Mouse (Mus musculus) midbrain, embryonic 13.5 days (tissue): ENCODE measurements at regions not wholly inside any gene's neighbourhood (a gene's known extent, or its start where the extent isn't known, plus 50 kb on each side); places are given as distances from the start of the nearest gene placed in this dataset.
"Not testable (repeated sequence)": the region's sequence is repeated elsewhere in the genome, so short reads cannot be mapped to it uniquely, and the experiment has no call there.

ENCODE experiments used
- ATAC-seq: fragments of 200-750 bp; cut with Nextera tagmentation; 2 replicates; pipeline ENCODE4 v1.8.0; 2017; ENCODE audit warnings: mild to moderate bottlenecking, moderate TSS enrichment, moderate library complexity
- H3K27ac ChIP-seq: fragments of 300-500 bp; sonication (generic); 2 replicates; pipeline ENCODE4 v1.5.1; 2015; ENCODE audit warnings: inconsistent platforms, mild to moderate bottlenecking, moderate library complexity
- H3K27me3 ChIP-seq: fragments of 300-500 bp; sonication (generic); 2 replicates; pipeline ENCODE4 v1.6.1; 2015; ENCODE audit warnings: mild to moderate bottlenecking, inconsistent platforms
- H3K36me3 ChIP-seq: fragments of 300-500 bp; sonication (generic); 2 replicates; pipeline ENCODE4 v1.6.1; 2015; ENCODE audit warnings: mild to moderate bottlenecking, inconsistent platforms
- H3K4me1 ChIP-seq: fragments of 300-500 bp; sonication (generic); replicated peaks from 2 replicates; pipeline ENCODE4 v1.6.1; 2015; ENCODE audit warnings: inconsistent platforms
- H3K4me2 ChIP-seq: fragments of 300-500 bp; sonication (generic); replicated peaks from 2 replicates; pipeline ENCODE4 v1.6.1; 2015; ENCODE audit warnings: moderate library complexity, mild to moderate bottlenecking, inconsistent platforms
- H3K4me3 ChIP-seq: fragments of 300-500 bp; sonication (generic); replicated peaks from 2 replicates; pipeline ENCODE4 v1.5.1; 2015; ENCODE audit warnings: mild to moderate bottlenecking, inconsistent platforms
- H3K9ac ChIP-seq: fragments of 300-500 bp; sonication (generic); replicated peaks from 2 replicates; pipeline ENCODE4 v1.6.1; 2015; ENCODE audit warnings: mild to moderate bottlenecking, inconsistent platforms
- H3K9me3 ChIP-seq: fragments of 300-500 bp; sonication (generic); 2 replicates; pipeline ENCODE4 v1.6.1; 2016; ENCODE audit warnings: mild to moderate bottlenecking, inconsistent platforms
- WGBS: fragments of 180-500 bp; shearing (Covaris S2); methylation state at CpG from one replicate; pipeline ENCODE4 v1.1.7; 2015; 5-methylcytosine and 5-hydroxymethylcytosine counted together

DNA sequence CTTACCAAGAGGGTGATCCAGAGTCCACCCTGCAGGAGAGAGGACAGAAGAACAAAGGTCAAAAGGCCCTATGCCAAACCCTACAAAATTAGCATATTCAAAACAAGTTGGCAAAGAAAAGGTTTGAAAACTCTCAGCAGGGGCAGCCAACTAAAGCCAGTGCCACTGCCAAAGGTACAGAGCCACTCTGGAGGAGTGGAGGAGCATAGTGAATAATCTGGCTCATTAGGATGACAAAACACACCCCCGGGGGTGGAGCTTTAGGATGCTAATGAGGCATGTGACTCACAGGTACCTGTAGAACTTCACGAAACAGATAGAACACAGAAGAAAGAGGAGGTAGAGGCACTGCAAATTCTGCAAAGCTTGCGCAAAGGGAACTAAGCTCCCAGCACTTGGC is 110.7 kb upstream of the Lnx1 start:
- H3K27ac ChIP-seq: no peak overlapping the region
- H3K4me3 ChIP-seq: no peak overlapping the region
- no peaks in the 10 kb centered on the region for H3K36me3 ChIP-seq
- ATAC-seq: no peak
- no peaks in the 10 kb centered on the region for H3K9me3 ChIP-seq
- no peaks in the 10 kb centered on the region for H3K4me1 ChIP-seq
- 17% methylated on average over 3 of the region's 3 CpGs for WGBS
- no peak overlapping the region for H3K4me2 ChIP-seq
- no peaks in the 10 kb centered on the region for H3K27me3 ChIP-seq
- H3K9ac ChIP-seq: no peak overlapping the region

DNA sequence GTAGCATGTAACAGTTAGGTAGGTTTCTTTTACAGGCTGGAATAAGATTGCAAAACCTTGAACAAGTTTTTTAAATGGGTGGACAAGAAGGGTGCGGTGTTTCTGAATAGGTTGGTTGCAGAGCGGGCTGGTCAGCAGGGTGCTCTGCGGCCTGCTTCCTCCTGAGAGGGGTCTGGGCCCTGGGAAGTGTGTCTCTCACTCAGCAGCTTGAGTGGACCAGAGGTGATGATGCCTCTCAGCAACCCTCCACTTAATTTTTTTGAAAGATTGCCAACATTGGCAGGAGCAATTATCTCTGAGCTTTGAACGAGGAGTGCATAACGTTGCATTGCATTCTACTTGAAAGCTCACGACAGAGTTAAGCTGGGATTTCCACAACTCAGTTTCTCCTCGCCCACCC is 108.3 kb upstream of the Lnx1 start:
- Histone ChIP-seq H3K27ac (no peak overlapping the region), H3K9ac (no peak overlapping the region), H3K9me3 (no peaks in the 10 kb centered on the region), H3K4me3 (no peak overlapping the region), H3K4me2 (no peak overlapping the region), H3K36me3 (no peaks in the 10 kb centered on the region), H3K27me3 (no peaks in the 10 kb centered on the region), H3K4me1 (no peaks in the 10 kb centered on the region)
- 78% methylated on average over 7 of the region's 7 CpGs for WGBS
- no peak for ATAC-seq

DNA sequence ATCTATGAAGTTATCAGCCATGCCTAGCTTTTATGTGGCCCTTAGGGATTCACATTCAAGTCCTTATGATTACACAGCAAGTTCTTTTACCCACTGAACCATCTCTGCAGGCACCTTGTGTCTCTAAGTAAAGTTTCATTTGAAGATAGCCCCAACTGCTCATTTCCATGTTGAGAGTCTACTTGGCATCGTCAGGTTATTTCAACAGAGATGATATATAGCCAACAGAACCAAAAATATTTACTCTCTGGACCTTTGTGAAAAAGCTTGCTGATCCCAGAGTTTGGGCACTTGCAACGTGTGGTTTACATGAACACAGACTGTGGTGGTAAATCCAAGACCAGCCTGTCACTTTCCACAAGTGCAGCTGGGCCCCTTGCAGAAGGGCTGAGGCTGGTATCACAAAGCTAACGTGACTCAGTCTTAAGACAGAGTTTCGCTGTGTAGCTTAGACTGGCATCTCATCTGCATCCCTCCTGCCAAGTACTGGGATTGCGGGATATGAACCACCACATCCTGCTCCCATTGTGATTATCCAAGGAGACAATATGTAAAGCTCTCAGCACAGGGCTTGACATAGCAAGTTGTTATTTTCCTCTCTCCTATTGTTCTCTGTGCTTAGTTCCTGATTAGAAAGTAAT is 105.0 kb upstream of the Lnx1 start:
- Histone ChIP-seq H3K27me3 (no peaks in the 10 kb centered on the region), H3K36me3 (no peaks in the 10 kb centered on the region), H3K4me2 (no peak overlapping the region), H3K4me3 (no peak overlapping the region), H3K9me3 (no peaks in the 10 kb centered on the region), H3K27ac (no peak overlapping the region), H3K4me1 (0 out of 2 replicates have a peak, but pooled peaks cover under 1% of the 10 kb centered on the region), H3K9ac (no peak overlapping the region)
- WGBS: 74% methylated on average over 5 of the region's 5 CpGs
- ATAC-seq: no peak

DNA sequence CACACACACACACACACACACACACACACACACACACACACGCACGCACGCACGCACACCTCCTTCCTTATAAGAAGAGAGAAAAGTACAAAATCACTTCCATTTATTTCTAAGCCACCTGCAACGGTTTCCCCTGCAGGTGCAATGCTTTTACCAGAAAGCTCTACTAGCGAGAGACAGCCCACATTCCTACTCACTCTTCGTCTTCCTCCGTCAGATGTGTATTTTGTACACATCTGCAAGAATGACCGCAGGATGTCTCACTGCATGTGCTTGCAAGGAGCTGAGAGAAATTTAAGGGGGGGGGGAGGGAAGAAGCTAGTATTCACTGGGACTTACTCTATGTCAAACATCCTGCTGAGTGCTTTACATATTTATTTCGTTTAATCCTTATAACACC is 99.2 kb upstream of the Lnx1 start:
- 70% methylated on average over 10 of the region's 10 CpGs for WGBS
- H3K27me3 ChIP-seq: peaks cover 16% of the 10 kb centered on the region; the same call in 1 of the 2 replicates
- H3K4me3 ChIP-seq: no peak overlapping the region
- H3K9ac ChIP-seq: no peak overlapping the region
- no peaks in the 10 kb centered on the region for H3K9me3 ChIP-seq
- peaks cover 6% of the 10 kb centered on the region; the same call in 1 of the 2 replicates for H3K4me1 ChIP-seq
- no peak overlapping the region for H3K27ac ChIP-seq
- no peak overlapping the region for H3K4me2 ChIP-seq
- ATAC-seq: no peak
- no peaks in the 10 kb centered on the region for H3K36me3 ChIP-seq

DNA sequence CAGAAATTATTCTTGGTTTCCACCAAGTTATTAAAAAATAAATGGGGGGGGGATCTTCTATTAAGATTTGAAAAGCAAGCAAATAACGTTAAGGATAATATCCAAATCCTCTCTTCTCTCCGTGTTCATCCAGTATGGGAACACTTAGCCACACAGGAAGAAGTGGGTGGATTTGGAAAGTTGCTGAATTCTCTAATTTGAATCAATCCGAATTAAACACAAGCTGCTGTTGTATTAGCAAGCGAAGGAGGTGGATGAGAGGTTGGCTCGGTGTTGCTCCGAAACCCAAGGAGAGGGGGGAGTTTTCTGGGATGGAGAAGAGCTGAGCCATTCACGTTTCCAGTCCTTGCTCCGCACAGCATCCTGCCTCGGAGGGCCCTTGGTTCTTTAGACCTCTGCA is 97.6 kb upstream of the Lnx1 start:
- Histone ChIP-seq H3K27ac (no peak overlapping the region), H3K36me3 (no peaks in the 10 kb centered on the region), H3K4me3 (no peak overlapping the region), H3K9ac (no peak overlapping the region), H3K27me3 (peaks cover 22% of the 10 kb centered on the region), H3K9me3 (no peaks in the 10 kb centered on the region), H3K4me2 (no peak overlapping the region), H3K4me1 (peaks cover 6% of the 10 kb centered on the region; the same call in 1 of the 2 replicates)
- ATAC-seq: no peak
- 83% methylated on average over 9 of the region's 9 CpGs for WGBS

DNA sequence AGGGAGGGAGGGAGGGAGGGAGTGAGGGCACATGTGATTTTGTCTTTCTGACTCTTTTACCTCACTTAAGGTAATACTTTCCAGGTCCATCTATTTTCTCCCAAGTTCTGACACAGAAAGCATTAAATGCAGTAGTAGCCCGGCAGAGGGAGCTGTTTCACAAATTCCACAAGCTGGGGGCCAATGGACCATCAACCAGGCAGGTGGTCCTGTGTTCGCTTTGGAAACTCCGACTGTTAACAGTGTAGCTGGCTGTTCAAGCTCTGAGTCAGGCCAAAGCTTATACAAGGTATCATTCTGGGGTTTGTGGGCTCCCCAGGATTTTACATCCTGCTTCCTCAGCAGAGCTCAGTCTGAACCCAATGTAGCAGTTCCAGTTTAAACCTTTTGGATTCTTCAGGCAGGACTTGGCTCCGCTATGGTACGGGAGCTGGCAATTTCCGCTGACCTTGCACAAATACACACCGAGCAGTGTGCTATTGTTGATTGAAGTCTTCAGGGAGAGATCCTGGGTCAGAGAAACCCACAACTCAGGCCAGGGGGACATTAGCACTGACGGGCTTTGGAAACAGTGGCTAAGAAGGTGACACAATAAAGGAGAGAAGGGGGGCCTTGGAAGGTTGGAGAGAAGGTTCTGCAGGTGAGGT is 93.8 kb upstream of the Lnx1 start:
- Histone ChIP-seq H3K9ac (no peak overlapping the region), H3K36me3 (no peaks in the 10 kb centered on the region), H3K4me3 (no peak overlapping the region), H3K27me3 (peaks cover 38% of the 10 kb centered on the region), H3K9me3 (no peaks in the 10 kb centered on the region), H3K4me1 (peaks cover 9% of the 10 kb centered on the region), H3K27ac (no peak overlapping the region), H3K4me2 (no peak overlapping the region)
- 0 out of 2 replicates have a peak, but pooled peaks have one; percentile 40 for ATAC-seq
- 43% methylated on average over 8 of the region's 8 CpGs for WGBS

DNA sequence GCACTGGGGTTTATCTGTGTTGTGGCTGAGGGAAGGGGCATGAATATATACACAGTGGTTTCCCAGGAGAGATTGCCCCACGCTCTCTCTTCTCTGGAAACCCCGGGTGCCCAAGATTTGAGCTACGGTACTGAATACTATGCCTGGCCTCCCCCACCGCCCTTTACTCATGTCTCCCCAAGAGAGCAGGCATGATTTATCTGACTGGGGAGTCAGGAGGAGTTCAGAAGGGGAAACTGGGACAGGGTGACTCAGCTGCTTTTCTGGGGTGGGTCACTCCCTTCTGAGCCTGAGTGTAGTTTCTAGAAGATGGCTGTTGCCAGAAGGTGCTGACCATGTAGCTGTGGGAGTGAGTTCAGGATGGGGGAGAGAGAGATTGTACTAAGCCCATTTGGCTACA is 92.0 kb upstream of the Lnx1 start:
- no peak overlapping the region for H3K4me2 ChIP-seq
- peaks cover 38% of the 10 kb centered on the region for H3K27me3 ChIP-seq
- H3K9ac ChIP-seq: no peak overlapping the region
- H3K4me3 ChIP-seq: no peak overlapping the region
- no peak for ATAC-seq
- H3K9me3 ChIP-seq: no peaks in the 10 kb centered on the region
- no peaks in the 10 kb centered on the region for H3K36me3 ChIP-seq
- WGBS: 91% methylated on average over 4 of the region's 4 CpGs
- H3K4me1 ChIP-seq: peaks cover 9% of the 10 kb centered on the region
- H3K27ac ChIP-seq: no peak overlapping the region

DNA sequence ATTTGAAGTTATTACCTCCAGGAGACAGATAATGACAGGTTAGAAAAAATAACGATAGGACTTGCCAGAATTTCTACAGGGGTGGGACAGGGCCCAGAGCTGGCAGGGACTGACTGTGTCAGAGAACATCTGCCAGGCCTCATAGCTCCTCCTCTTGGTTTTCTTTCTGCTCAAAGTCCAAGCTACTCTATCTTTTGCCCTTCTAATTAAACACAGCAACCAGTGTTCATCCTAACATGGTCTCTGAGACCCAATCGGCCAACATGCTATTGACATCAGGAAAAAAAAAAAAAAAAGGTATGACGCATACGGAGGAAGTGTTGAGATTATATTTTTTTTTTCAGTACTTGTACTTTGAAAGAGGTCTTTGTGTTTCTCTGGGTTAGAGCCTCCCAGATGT is 90.7 kb upstream of the Lnx1 start:
- H3K4me1 ChIP-seq: peaks cover 9% of the 10 kb centered on the region
- H3K27me3 ChIP-seq: peaks cover 31% of the 10 kb centered on the region
- no peak overlapping the region for H3K4me3 ChIP-seq
- no peak overlapping the region for H3K9ac ChIP-seq
- H3K9me3 ChIP-seq: no peaks in the 10 kb centered on the region
- WGBS: 87% methylated on average over 4 of the region's 4 CpGs
- ATAC-seq: no peak
- H3K36me3 ChIP-seq: no peaks in the 10 kb centered on the region
- no peak overlapping the region for H3K27ac ChIP-seq
- no peak overlapping the region for H3K4me2 ChIP-seq

DNA sequence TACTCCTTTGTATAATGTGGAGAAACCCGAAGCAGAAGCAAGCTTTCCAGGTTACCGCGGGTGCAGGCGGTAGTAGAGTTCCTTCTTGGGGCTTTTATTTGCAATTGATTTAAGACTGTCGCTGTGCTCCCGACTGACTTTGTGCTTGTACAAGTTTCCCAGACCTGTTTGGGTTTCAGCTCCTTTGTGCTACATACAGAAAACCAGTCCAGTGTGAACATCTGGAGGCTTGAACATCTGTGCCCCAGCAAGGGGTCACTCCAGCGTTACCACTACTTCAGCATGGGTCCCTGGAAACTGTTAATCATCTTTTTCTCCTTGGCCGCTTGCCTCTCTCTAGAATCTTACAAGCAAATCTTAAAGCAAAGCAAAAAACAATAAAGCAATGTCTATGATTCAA is 90.2 kb upstream of the Lnx1 start:
- H3K9me3 ChIP-seq: no peaks in the 10 kb centered on the region
- H3K27me3 ChIP-seq: peaks cover 31% of the 10 kb centered on the region
- WGBS: 32% methylated on average over 8 of the region's 8 CpGs
- H3K9ac ChIP-seq: no peak overlapping the region
- H3K27ac ChIP-seq: no peak overlapping the region
- peaks cover 9% of the 10 kb centered on the region for H3K4me1 ChIP-seq
- H3K36me3 ChIP-seq: no peaks in the 10 kb centered on the region
- H3K4me2 ChIP-seq: no peak overlapping the region
- no peak overlapping the region for H3K4me3 ChIP-seq
- ATAC-seq: no peak

DNA sequence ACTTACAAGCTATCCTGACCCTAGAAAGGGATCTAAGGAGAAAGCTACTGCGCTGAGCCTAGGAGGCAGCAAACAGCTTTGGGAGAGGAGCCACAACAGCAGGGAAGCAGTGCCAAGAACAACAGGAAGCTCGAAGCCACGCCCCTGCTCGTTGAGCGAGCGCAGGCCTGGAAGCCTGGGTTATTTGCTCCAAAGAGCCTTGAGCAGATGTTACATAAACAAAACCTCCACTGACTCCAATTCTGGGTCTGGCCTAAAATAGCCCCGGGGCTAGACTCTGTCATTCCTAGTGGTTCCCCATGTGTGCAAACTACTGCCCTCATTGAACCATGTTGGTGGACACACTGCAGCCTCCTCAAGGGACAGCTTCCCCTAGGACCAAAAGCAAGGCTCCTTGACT is 89.6 kb upstream of the Lnx1 start:
- H3K36me3 ChIP-seq: no peaks in the 10 kb centered on the region
- H3K27ac ChIP-seq: 0 out of 2 replicates have a peak overlapping the region, but pooled peaks have one; percentile 19
- peak overlapping the region; percentile 45 for H3K4me2 ChIP-seq
- H3K27me3 ChIP-seq: peaks cover 31% of the 10 kb centered on the region
- H3K9me3 ChIP-seq: no peaks in the 10 kb centered on the region
- ATAC-seq: peak; percentile 77
- H3K4me1 ChIP-seq: peaks cover 9% of the 10 kb centered on the region
- H3K9ac ChIP-seq: peak overlapping the region; percentile 21; the same call in 1 of the 2 replicates
- 0 out of 2 replicates have a peak overlapping the region, but pooled peaks have one; percentile 5 for H3K4me3 ChIP-seq
- WGBS: 3% methylated on average over 7 of the region's 7 CpGs

DNA sequence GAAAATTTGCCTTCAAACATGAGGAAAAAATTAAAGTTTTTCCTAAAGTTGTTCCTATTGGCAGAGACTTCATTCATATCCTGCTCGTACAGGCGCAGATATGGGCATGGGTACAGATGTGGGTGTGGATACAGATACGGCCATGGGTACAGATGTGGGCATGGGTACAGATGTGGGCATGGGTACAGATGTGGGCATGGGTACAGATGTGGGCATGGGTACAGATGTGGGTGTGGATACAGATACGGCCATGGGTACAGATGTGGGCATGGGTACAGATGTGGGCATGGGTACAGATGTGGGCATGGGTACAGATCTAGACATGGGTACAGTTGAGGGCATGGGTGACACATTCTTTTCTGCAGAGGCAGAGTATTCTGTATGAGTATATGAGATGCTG is 87.8 kb upstream of the Lnx1 start:
- 96% methylated on average over 4 of the region's 4 CpGs for WGBS
- not testable (repeated sequence) for H3K9ac ChIP-seq, H3K27ac ChIP-seq, H3K36me3 ChIP-seq, H3K4me3 ChIP-seq, H3K4me2 ChIP-seq, H3K4me1 ChIP-seq, ATAC-seq, H3K9me3 ChIP-seq
- H3K27me3 ChIP-seq: peaks cover 24% of the 10 kb centered on the region; the same call in 1 of the 2 replicates

DNA sequence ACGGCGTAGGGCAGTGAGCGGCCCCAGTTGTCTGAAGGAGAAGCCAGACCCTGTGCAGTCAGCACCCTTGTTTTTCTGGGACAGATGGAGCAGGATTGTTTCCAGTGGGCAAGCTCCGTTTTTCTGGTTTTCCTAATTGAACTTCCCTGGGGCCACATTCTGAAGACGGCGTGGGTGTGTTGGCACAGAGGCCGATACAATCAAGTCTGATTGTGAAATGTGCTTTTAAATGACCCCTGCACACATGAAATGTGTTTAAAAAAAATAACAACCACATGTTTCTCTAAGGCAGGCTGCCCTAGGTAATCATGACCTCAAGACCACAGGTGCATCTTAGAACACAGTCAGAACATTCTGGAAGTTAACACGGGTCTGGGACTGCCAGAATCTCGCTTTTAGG is 81.2 kb upstream of the Lnx1 start:
- H3K27me3 ChIP-seq: no peaks in the 10 kb centered on the region
- H3K4me1 ChIP-seq: peaks cover 14% of the 10 kb centered on the region
- no peak overlapping the region for H3K9ac ChIP-seq
- no peaks in the 10 kb centered on the region for H3K36me3 ChIP-seq
- WGBS: 88% methylated on average over 9 of the region's 9 CpGs
- H3K4me3 ChIP-seq: no peak overlapping the region
- H3K4me2 ChIP-seq: no peak overlapping the region
- ATAC-seq: no peak
- no peaks in the 10 kb centered on the region for H3K9me3 ChIP-seq
- H3K27ac ChIP-seq: no peak overlapping the region

DNA sequence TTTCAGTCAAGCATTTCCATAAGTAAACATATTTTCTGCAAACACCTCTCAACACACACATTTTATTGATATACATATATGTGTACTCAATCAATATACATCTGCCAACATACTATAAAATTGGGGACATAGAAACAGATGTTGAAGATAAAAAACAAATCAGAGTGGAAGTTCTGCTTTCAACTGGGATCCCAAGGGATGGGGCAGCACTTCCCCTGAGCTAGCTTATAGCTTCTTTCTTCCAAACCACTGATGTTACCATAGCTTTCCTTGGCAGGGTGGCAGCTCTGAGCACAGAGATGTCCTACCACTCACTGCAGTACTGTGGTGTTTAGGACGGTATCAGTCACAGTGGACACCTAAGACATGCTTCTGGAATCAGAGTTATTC is 75.4 kb upstream of the Lnx1 start:
- H3K9ac ChIP-seq: no peak overlapping the region
- H3K4me2 ChIP-seq: no peak overlapping the region
- no peak for ATAC-seq
- H3K27me3 ChIP-seq: no peaks in the 10 kb centered on the region
- H3K9me3 ChIP-seq: no peaks in the 10 kb centered on the region
- no peak overlapping the region for H3K4me3 ChIP-seq
- H3K4me1 ChIP-seq: peaks cover 14% of the 10 kb centered on the region
- no peak overlapping the region for H3K27ac ChIP-seq
- H3K36me3 ChIP-seq: no peaks in the 10 kb centered on the region
- 85% methylated on average over 1 of the region's 1 CpGs for WGBS
